Mouse (Mus musculus) hindbrain, embryonic 15.5 days (tissue): ENCODE results near the gene Tram1l1. TPM values are rescaled to one million over a fixed set of nuclear protein-coding genes. Genes with fewer than 3 reads are reported as not detected.
"Not testable (repeated sequence)": the region's sequence is repeated elsewhere in the genome, so short reads cannot be mapped to it uniquely, and the experiment has no call there.

ENCODE experiments used
- ATAC-seq: fragments of 200-750 bp; cut with Nextera tagmentation; 2 replicates; pipeline ENCODE4 v1.8.0; 2017; ENCODE audit warnings: low read depth, moderate number of reproducible peaks, moderate TSS enrichment; ENCODE audit not compliant: low FRiP score
- H3K27ac ChIP-seq: fragments of 300-500 bp; sonication (generic); replicated peaks from 2 replicates; pipeline ENCODE4 v1.5.1; 2015; ENCODE audit warnings: mild to moderate bottlenecking, inconsistent platforms
- H3K27me3 ChIP-seq: fragments of 300-500 bp; sonication (generic); 2 replicates; pipeline ENCODE4 v1.6.1; 2015; ENCODE audit warnings: control low read depth, inconsistent platforms
- H3K36me3 ChIP-seq: fragments of 300-500 bp; sonication (generic); 2 replicates; pipeline ENCODE4 v1.6.1; 2015; ENCODE audit warnings: control low read depth, inconsistent platforms
- H3K4me1 ChIP-seq: fragments of 300-500 bp; sonication (generic); replicated peaks from 2 replicates; pipeline ENCODE4 v1.6.1; 2015; ENCODE audit warnings: control low read depth, inconsistent platforms
- H3K4me2 ChIP-seq: fragments of 300-500 bp; sonication (generic); 2 replicates; pipeline ENCODE4 v1.6.1; 2015; ENCODE audit warnings: moderate library complexity, mild to moderate bottlenecking, inconsistent platforms
- H3K4me3 ChIP-seq: fragments of 300-500 bp; sonication (generic); 2 replicates; pipeline ENCODE4 v1.5.1; 2015; ENCODE audit warnings: mild to moderate bottlenecking, inconsistent platforms
- H3K9ac ChIP-seq: fragments of 300-500 bp; sonication (generic); 2 replicates; pipeline ENCODE4 v1.6.1; 2015; ENCODE audit warnings: inconsistent platforms
- H3K9me3 ChIP-seq: fragments of 300-500 bp; sonication (generic); 2 replicates; pipeline ENCODE4 v1.6.1; 2016; ENCODE audit warnings: control low read depth, inconsistent platforms
- WGBS: fragments of 180-500 bp; shearing (Covaris S2); methylation state at CpG from one replicate; pipeline ENCODE4 v1.1.7; 2015; 5-methylcytosine and 5-hydroxymethylcytosine counted together
- polyA plus RNA-seq: library from polyadenylated mRNA; unstranded; fragments of >200 nt; fragmentation: Nextera tagmentation; extraction: Ambion mirVana; gene quantifications from 2 replicates; pipeline ENCODE4 v1.2.1, GENCODE M21; 2015

Gene Tram1l1
- polyA plus RNA-seq = 47.1 and 47.9 TPM in 2 replicates

DNA sequence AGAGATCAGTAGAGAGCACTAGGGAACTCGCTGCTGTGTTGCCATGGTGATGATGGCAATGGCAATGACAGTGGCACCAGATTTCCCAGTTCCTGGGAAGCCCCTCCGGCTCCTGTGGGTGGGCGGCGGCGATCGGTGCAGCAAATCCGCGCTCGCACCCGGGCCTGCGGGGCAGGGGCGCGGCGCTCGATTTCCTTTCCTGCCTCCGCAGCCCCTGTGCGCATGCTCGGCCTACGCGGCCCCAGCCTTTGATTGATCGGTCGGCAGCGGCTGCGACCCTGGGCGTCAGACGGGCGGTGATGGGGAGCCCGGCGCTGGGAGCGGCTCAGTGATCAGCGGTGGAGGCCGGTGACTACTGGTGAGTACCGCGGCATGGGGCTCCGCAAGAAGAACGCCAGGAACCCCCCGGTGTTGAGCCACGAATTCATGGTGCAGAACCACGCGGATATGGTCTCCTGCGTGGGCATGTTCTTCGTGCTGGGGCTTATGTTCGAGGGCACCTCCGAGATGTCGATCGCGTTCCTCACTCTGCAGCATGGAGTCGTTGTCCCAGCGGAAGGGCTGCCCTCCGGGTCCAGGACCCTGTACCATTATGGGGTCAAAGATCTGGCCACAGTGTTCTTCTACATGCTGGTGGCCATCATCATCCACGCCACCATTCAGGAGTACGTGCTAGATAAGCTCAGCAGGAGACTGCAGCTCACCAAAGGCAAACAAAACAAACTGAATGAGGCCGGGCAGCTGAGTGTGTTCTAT is at the start of gene Tram1l1:
TSS of gene Tram1l1 (plus strand) at position 35 of the 756 bp plus-strand sequence.
- H3K36me3 ChIP-seq = peaks cover 3% of the 10 kb centered on the region; the same call in 1 of the 2 replicates
- H3K27ac ChIP-seq = peak within 1 kb of the TSS; percentile 77
- ATAC-seq = peak; percentile 96
- H3K27me3 ChIP-seq = no peaks in the 10 kb centered on the region
- no peaks in the 10 kb centered on the region for H3K9me3 ChIP-seq
- peaks cover 24% of the 10 kb centered on the region for H3K4me1 ChIP-seq
- 2% methylated on average over 53 of the region's 53 CpGs for WGBS
- H3K9ac ChIP-seq = peak within 1 kb of the TSS; percentile 62
- peak within 1 kb of the TSS; percentile 58 for H3K4me3 ChIP-seq
- peak within 1 kb of the TSS; percentile 73 for H3K4me2 ChIP-seq

DNA sequence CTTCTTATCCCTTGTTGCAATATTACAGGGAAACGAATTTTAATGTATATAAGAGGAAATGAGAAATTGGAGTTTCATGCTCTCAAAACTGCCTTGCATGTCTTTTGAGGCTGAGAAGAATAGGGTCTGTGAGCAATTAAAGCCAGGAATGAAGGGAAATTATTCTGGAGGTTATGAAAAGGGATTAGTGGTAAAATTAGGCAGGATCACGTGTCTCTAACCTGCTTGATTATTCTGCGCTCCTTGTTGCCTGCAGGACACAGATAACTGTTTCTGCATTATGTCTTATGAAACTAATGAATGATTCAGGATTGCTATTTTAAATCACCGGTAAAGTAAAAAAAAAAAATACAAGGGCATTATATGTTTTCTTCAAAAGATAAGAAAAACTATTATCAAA is 49.4 kb upstream of the Tram1l1 start:
- Histone ChIP-seq H3K27me3 (no peaks in the 10 kb centered on the region), H3K27ac (no peak overlapping the region), H3K4me3 (no peak overlapping the region), H3K9ac (no peak overlapping the region), H3K9me3 (no peaks in the 10 kb centered on the region), H3K36me3 (no peaks in the 10 kb centered on the region), H3K4me2 (no peak overlapping the region), H3K4me1 (no peaks in the 10 kb centered on the region)
- WGBS = 67% methylated on average over 4 of the region's 4 CpGs
- no peak for ATAC-seq

DNA sequence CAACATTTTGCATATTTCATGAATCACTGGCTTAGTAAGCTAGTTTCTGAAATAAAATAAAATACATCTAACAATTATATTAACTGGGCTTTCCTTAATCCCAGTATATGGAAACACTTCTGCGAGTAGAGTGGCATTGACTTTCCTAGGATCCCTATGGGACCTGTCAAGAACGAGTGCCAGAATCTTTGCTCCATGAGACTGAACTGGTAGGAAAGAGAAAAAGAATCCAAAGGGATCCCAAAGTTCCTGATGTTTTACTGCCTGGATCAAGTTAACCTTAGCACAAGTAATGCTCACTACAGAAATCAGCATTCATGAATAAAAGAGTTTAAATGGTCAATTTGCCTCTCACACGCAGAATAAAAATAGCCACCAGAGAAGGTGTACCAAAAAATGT is 49.0 kb upstream of the Tram1l1 start:
- no peaks in the 10 kb centered on the region for H3K9me3 ChIP-seq
- H3K27ac ChIP-seq = no peak overlapping the region
- no peaks in the 10 kb centered on the region for H3K4me1 ChIP-seq
- WGBS = 63% methylated on average over 3 of the region's 3 CpGs
- H3K27me3 ChIP-seq = no peaks in the 10 kb centered on the region
- H3K4me3 ChIP-seq = no peak overlapping the region
- no peak for ATAC-seq
- H3K36me3 ChIP-seq = no peaks in the 10 kb centered on the region
- H3K9ac ChIP-seq = no peak overlapping the region
- no peak overlapping the region for H3K4me2 ChIP-seq

DNA sequence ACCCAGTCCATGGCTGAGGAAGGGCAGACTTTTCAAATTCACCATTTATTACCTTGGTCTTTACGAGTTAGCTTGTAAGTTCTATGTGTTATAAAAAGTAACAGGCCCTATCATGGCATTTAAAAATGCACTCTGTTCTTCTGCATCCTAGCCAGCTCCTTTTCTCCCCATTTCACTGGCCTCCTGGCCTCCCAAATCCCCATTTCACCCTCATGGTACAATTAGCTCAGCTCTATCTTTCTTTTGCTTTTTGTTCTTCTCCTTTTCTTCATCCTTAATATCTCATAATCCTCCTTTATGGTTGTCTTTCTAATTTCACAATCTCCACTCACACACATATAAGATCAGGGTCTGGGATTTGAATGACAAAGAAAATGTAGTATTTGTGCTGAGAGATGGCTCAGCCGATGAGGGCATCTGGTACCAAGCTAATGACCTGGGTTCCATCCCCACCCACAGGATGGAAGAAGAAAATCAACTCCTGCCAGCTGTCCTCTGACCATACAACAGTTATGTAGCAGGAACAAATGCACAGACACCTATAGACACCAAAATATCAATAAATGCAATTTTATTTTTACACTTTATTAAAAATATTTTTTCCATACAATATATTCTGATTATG is 48.1 kb upstream of the Tram1l1 start:
- Histone ChIP-seq H3K36me3 (no peaks in the 10 kb centered on the region), H3K9me3 (no peaks in the 10 kb centered on the region), H3K27ac (no peak overlapping the region), H3K4me2 (no peak overlapping the region), H3K4me3 (no peak overlapping the region), H3K27me3 (no peaks in the 10 kb centered on the region), H3K4me1 (no peaks in the 10 kb centered on the region), H3K9ac (no peak overlapping the region)
- 0 out of 2 replicates have a peak, but pooled peaks have one; percentile 38 for ATAC-seq
- WGBS = 46% methylated on average over 2 of the region's 2 CpGs

DNA sequence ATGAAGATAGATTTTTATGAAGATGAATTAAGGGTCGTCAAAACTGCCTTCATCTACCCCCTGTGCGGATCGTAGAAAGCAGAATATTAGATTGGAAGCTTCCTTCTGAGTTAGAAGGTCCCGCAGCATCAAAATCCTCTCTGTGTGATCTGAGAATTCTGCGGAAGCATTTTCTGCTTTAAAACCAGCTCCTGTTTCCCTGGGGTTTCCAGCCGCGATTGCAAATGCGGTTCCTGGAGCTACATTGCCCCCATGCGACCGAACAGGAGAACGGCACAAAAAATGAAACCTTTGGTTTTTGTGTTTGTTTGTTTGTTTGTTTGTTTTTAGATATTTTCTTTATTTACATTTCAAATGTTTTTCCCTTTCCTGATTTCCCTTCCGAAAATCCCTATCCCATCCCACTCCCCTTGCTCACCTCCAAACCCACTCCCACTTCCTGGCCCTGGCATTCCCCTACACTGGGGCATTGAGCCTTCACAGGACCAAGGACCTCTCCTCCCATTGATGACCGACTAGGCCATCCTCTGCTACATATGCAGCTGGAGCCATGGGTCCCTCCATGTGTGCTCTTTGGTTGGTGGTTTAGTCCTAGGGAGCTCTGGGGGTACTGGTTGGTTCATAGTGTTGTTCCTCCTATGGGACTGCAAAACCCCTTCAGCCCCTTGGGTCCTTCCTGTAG is 45.6 kb upstream of the Tram1l1 start:
- not testable (repeated sequence) for H3K9me3 ChIP-seq, H3K9ac ChIP-seq, H3K4me1 ChIP-seq, H3K27me3 ChIP-seq, H3K27ac ChIP-seq, H3K36me3 ChIP-seq, ATAC-seq
- 6% methylated on average over 13 of the region's 13 CpGs for WGBS
- Histone ChIP-seq H3K4me3 (peak overlapping the region; percentile 22; the same call in 1 of the 2 replicates), H3K4me2 (peak overlapping the region; percentile 48)

DNA sequence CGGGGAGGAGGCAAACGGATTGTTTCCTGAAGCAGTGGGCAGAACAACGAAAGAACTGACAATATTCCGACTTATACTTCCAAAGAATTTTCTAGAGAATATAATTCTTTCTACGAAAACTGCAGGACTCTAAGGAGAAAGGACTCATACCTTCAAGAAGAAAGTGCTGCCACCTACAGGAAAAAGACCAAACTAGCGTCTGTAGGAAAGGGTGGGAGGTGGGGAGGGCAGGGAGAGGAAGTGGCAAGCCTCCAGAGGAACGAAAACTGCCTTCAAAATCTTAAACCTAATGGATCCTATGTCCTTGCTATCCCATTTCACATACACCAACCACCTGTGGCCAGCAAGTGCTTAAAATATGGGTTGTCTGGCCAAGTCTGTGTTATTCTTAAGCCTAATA is 31.7 kb upstream of the Tram1l1 start:
- H3K4me3 ChIP-seq, H3K27me3 ChIP-seq: not testable (repeated sequence)
- 42% methylated on average over 7 of the region's 7 CpGs for WGBS

DNA sequence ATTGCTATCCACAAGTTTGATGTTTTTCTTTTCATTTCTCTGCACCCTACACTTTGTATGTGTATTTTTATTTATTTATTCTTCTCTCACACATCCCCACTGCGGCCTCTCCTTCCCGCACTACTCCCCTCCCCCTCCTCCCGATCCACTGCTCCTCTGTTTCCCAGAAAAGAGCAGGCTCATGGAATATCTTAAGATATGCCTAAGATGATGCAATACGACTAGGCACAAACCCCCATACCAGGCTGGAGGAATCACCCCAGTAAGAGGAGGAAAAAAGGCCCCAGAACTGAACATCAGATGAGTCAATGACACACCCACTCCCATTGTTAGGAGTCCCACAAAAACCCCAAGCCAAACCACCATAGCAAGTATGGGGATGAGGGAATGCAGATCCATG is 1.4 kb upstream of the Tram1l1 start:
- no peak overlapping the region for H3K4me2 ChIP-seq
- no peak for ATAC-seq
- H3K9me3 ChIP-seq = no peaks in the 10 kb centered on the region
- peaks cover 24% of the 10 kb centered on the region for H3K4me1 ChIP-seq
- peak overlapping the region; percentile 30; the same call in 1 of the 2 replicates for H3K27ac ChIP-seq
- H3K27me3 ChIP-seq = no peaks in the 10 kb centered on the region
- WGBS = 67% methylated on average over 4 of the region's 4 CpGs
- H3K4me3 ChIP-seq = no peak overlapping the region
- H3K36me3 ChIP-seq = peaks cover 3% of the 10 kb centered on the region; the same call in 1 of the 2 replicates
- no peak overlapping the region for H3K9ac ChIP-seq

More for the DNA sequence above, 31.7 kb upstream of the Tram1l1 start:
- not testable (repeated sequence) for H3K36me3 ChIP-seq, ATAC-seq, H3K4me1 ChIP-seq, H3K4me2 ChIP-seq, H3K9me3 ChIP-seq, H3K27ac ChIP-seq, H3K9ac ChIP-seq

DNA sequence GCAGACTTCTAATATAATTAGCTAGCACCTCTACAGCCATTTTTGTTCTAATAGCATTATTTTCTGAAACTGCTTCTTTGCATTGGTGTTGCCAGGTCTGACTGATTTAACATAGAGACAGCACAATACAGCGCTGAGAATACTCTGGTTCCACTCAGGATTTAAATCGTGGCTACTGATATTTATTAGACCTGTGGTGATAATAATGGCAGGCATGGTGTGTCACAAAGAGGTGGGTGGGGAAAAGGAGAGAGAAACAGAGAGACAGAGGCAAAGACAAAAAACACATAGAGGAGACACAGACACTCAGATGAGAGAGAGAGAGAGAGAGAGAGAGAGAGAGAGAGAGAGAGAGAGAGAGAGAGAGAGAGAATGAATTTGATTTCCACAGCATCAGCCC is 257 bp upstream of the Tram1l1 start:
- ATAC-seq = peak; percentile 49
- WGBS = 4% methylated on average over 2 of the region's 2 CpGs
- Histone ChIP-seq H3K27me3 (no peaks in the 10 kb centered on the region), H3K4me2 (peak overlapping the region; percentile 73), H3K27ac (peak overlapping the region; percentile 77), H3K4me3 (peak overlapping the region; percentile 58), H3K4me1 (peaks cover 24% of the 10 kb centered on the region), H3K9me3 (no peaks in the 10 kb centered on the region), H3K36me3 (peaks cover 3% of the 10 kb centered on the region; the same call in 1 of the 2 replicates), H3K9ac (peak overlapping the region; percentile 62)

DNA sequence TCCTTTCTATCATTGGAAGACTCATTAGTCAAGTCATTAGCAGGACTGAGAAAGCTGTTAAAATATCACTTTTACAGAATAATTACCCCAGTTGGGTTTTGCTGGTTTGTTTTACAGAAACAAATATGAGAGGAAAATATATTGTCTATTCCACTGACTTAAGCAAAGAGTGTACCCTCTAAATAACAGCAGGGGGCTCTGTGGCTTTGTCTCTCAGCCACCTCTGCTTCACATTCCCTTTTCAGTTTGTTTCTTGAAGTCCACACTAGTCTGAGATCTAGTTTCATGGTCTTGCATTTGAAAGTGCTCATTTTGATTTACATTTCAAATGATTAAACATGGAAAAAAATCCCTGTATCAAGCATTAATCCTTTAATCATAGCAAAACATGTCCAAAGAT is 25.8 kb downstream of the Tram1l1 start:
- Histone ChIP-seq H3K4me3 (no peak overlapping the region), H3K9me3 (no peaks in the 10 kb centered on the region), H3K9ac (no peak overlapping the region), H3K27ac (no peak overlapping the region), H3K4me1 (no peaks in the 10 kb centered on the region), H3K4me2 (no peak overlapping the region), H3K36me3 (no peaks in the 10 kb centered on the region), H3K27me3 (no peaks in the 10 kb centered on the region)
- ATAC-seq = no peak

DNA sequence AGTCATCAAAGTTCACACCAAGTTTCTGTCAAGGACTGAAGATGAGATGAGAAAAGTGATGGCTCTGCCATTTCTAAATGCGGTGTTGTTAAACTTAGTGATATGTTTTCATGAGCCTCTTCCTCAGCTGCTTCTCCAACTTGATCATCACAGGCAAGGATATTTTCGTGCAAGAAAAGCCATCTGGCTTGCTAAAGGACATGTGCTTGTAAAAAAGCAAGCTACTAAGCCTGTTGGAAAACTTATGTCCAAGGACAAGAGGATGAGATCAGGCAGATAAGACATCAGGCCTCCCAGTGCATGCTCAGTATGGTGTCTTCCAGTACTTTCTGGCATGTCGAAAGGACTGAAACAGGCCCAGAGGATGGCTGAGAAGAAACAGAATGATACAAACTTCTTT is 36.9 kb downstream of the Tram1l1 start:
- 94% methylated on average over 3 of the region's 3 CpGs for WGBS
- H3K4me1 ChIP-seq = no peaks in the 10 kb centered on the region
- no peak overlapping the region for H3K9ac ChIP-seq
- no peaks in the 10 kb centered on the region for H3K9me3 ChIP-seq
- H3K4me3 ChIP-seq = no peak overlapping the region
- no peak overlapping the region for H3K4me2 ChIP-seq
- H3K27me3 ChIP-seq = no peaks in the 10 kb centered on the region
- H3K36me3 ChIP-seq = no peaks in the 10 kb centered on the region
- H3K27ac ChIP-seq = no peak overlapping the region
- ATAC-seq = no peak

DNA sequence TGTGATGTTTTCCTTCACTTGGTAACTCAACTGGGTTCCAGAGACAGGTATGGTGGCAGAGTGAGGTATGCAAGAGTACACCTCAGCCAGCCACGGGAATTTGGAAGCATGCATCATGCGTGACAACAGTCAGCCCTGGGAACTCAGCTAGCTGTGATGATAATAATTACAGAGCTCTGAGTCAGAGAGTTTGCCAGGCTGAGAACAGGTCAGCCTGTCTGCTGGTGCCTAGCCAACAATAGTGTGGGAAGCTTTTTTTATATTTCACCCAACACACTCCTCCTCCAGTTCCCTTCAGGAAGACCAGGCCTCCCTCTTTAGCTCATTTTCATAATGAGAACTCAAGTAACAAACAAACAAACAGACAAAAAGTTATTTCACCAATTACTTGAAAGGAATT is 51.4 kb downstream of the Tram1l1 start:
- H3K4me3 ChIP-seq = no peak overlapping the region
- no peaks in the 10 kb centered on the region for H3K36me3 ChIP-seq
- H3K9ac ChIP-seq = no peak overlapping the region
- no peak for ATAC-seq
- no peaks in the 10 kb centered on the region for H3K9me3 ChIP-seq
- no peak overlapping the region for H3K27ac ChIP-seq
- H3K4me2 ChIP-seq = no peak overlapping the region
- no peaks in the 10 kb centered on the region for H3K4me1 ChIP-seq
- H3K27me3 ChIP-seq = no peaks in the 10 kb centered on the region
- 98% methylated on average over 2 of the region's 2 CpGs for WGBS
